Mouse (Mus musculus) ZHBTc4 (cell line): ENCODE data around the gene Ss18l1.

ENCODE experiments used
- DNase-seq: peaks from one replicate; pipeline ENCODE4 v3.0.0-alpha.2; 2011; ENCODE audit warnings: low read depth, low spot score

Ss18l1 gene

DNA sequence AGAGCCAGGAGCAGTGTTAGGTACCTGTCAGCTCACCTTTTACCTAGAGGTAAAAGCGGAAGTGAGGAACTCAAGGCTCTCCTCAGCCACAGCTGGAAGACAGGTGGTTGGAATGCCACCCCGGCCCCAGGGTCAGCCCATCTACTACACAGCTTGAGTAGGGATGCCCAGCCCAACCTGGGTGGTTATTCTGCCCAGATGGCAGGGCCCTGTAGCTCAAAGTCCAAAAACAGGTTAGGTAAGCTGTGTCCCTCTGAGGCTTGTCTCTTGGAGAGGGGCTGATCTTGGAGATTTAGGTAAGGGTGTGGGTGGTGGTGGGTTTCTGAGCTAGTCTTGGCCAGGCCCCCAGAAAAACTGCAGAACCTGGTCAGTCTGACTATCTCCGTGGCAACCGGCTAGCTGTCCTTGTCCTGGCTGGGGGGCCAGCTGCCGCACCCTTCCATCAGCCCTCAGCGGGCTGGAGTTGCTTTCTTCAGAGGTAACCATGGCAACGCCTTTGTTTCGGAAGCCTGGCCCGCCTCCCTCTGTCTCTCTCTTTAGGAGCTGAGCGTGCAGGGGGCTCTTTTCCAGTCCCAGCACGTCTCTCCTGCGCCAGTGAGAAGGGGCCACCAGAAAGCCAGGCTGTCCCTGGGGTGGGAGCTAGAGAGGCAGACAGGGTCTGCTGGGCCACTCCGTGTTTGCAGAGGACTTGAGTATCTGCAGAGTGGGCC is 75.3 kb downstream of the Ss18l1 start:
- peak; percentile 70 for DNase-seq

DNA sequence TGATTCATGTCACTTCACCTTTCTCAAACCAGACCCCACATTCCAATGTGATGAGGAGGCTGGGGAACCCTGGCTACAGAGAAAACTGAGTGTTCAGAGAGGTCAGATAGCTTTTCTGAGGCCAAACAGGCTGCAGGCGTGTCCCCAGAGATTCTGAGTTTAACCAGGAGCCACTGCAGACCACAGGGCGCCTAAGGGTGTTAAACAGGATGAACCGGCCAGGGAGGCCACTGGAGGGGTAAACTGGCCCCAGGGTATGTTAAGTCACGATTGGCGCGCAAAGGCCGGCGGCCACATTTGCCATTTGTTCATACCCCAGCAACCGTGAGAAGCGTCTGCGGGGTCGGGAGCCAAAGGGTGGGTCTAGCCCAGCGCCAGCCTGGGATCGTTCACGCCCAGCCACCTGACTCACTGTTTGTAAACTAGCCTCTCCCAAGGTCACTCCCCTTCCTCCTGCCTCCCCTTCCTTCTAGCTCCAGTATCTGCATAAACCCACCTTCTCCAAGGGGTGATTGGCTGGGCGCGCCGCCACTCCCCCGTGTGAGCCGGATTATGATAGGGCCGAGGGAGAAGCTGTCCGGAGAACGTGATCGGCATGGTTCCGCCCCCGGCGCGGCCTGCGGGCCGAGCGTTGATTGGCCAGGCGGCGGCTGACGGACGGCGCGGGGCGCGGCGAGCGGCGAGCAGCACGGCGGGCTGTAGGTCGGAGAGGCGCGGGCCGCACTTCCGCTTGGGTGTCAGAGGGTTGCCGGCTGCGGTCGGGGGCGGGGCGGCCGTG is 76.5 kb downstream of the Ss18l1 start, which contains the start of gene Osbpl2:
Gene Osbpl2 (plus strand): TSS at position 646 of the 778 bp plus-strand sequence.
- peak; percentile 100 for DNase-seq
